In the genomic region with DNA sequence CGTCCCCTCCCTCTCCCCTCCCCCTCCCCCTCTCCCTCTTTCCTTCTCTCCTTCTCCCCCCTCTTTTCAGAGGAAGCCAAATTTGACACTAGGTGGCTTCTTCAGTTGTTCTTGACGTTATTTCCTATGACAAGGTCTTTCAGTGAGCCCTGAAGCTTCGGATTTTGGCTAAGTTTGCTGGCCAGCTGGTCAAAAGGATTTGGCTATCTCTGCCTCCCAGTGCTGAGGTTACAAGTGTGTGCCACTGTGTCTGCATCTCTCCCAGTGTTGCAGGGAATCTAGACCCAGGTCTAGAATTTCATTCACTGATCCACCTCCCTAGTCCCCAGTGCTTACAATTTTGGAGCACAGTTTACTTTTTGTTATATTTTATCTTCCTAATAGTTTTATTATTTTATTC, we compare ENCODE assay signal across 29 mouse cellular contexts.
DNase-seq lines count a peak whose midpoint lies in the region; ATAC-seq and TF ChIP-seq lines count a peak whose summit lies in the region.
"Had no signal": no experiment of that assay in that cellular context is flagged by ENCODE, and none has a peak within 500 bp of the region (broad histone marks: within the 10 kb centered on the region; RNA-seq: fewer than 3 reads in every experiment).

No protein-coding gene starts in this region.

- H3K4me2 ChIP-seq in hindbrain, postnatal 0 days (ENCODE audit: low read depth, low read length): no peak overlapping the region
- no peak overlapping the region for H3K4me2 ChIP-seq in hindbrain, embryonic 11.5 days (replicated peaks; ENCODE audit: low read depth, low read length)
- no peak overlapping the region for H3K4me2 ChIP-seq in midbrain, embryonic 14.5 days (ENCODE audit: low read length)
- H3K4me2 ChIP-seq: embryonic facial prominence, embryonic 13.5 days; forebrain, embryonic 12.5 days; heart, embryonic 12.5 days; heart, embryonic 15.5 days; hindbrain, embryonic 14.5 days had no signal

- no peak overlapping the region for H3K9ac ChIP-seq in hindbrain, postnatal 0 days (replicated peaks; ENCODE audit: low read length)
- no peak overlapping the region for H3K9ac ChIP-seq in hindbrain, embryonic 11.5 days (ENCODE audit: low read depth, low read length)
- no peak overlapping the region for H3K9ac ChIP-seq in midbrain, embryonic 14.5 days (replicated peaks; ENCODE audit: low read length)
- H3K9ac ChIP-seq: embryonic facial prominence, embryonic 13.5 days; forebrain, embryonic 12.5 days; forebrain, postnatal 0 days; heart, embryonic 12.5 days; heart, embryonic 15.5 days; hindbrain, embryonic 14.5 days had no signal

- H3K4me3 ChIP-seq in hindbrain, postnatal 0 days (ENCODE audit: low read length): no peak overlapping the region
- H3K4me3 ChIP-seq in hindbrain, embryonic 11.5 days (ENCODE audit: low read depth, low read length): no peak overlapping the region
- no peak overlapping the region for H3K4me3 ChIP-seq in midbrain, embryonic 14.5 days (replicated peaks; ENCODE audit: low read depth, low read length)
- H3K4me3 ChIP-seq in midbrain, embryonic 10.5 days: no peak overlapping the region
- H3K4me3 ChIP-seq: embryonic facial prominence, embryonic 10.5 days; embryonic facial prominence, embryonic 13.5 days; erythroblast, embryonic 14.5 days; forebrain, embryonic 12.5 days; gastrocnemius, adult 2 months; heart, embryonic 12.5 days; heart, embryonic 15.5 days; hindbrain, embryonic 10.5 days had no signal

- TF ChIP-seq CTCF in hindbrain, postnatal 0 days (IDR thresholded peaks at IDR 0.05; ENCODE audit: low read depth): no peak

- H3K9me3 ChIP-seq in hindbrain, postnatal 0 days (ENCODE audit: low read length): no peaks in the 10 kb centered on the region
- H3K9me3 ChIP-seq in hindbrain, embryonic 11.5 days (ENCODE audit: control insufficient read depth, low read length): no peaks in the 10 kb centered on the region
- no peaks in the 10 kb centered on the region for H3K9me3 ChIP-seq in midbrain, embryonic 14.5 days (ENCODE audit: control insufficient read depth, low read length)
- no peaks in the 10 kb centered on the region for H3K9me3 ChIP-seq in midbrain, embryonic 10.5 days (replicated peaks)
- H3K9me3 ChIP-seq: embryonic facial prominence, embryonic 10.5 days; embryonic facial prominence, embryonic 13.5 days; forebrain, embryonic 12.5 days; heart, embryonic 12.5 days; heart, embryonic 15.5 days; hindbrain, embryonic 10.5 days had no signal

- no peaks in the 10 kb centered on the region for H3K36me3 ChIP-seq in hindbrain, postnatal 0 days (ENCODE audit: insufficient read depth, low read length)
- H3K36me3 ChIP-seq in hindbrain, embryonic 11.5 days (ENCODE audit: control insufficient read depth, insufficient read depth, low read length): no peaks in the 10 kb centered on the region
- H3K36me3 ChIP-seq in midbrain, embryonic 14.5 days (ENCODE audit: control insufficient read depth, insufficient read depth, low read length): no peaks in the 10 kb centered on the region
- H3K36me3 ChIP-seq in midbrain, embryonic 10.5 days: no peaks in the 10 kb centered on the region
- H3K36me3 ChIP-seq: embryonic facial prominence, embryonic 10.5 days; embryonic facial prominence, embryonic 13.5 days; forebrain, embryonic 12.5 days; heart, embryonic 12.5 days; heart, embryonic 15.5 days; hindbrain, embryonic 10.5 days had no signal

- ATAC-seq in hindbrain, postnatal 0 days: no peak; the same call in 1 of the 2 replicates
- ATAC-seq in hindbrain, embryonic 11.5 days (ENCODE audit: low FRiP score): no peak
- ATAC-seq in midbrain, embryonic 14.5 days (ENCODE audit: low FRiP score, low TSS enrichment): no peak
- ATAC-seq: forebrain, postnatal 0 days; Patski had no signal

- 22% methylated on average over 2 of the region's 3 CpGs for WGBS in hindbrain, postnatal 0 days
- 18% methylated on average over 2 of the region's 3 CpGs for WGBS in hindbrain, embryonic 11.5 days
- WGBS in midbrain, embryonic 14.5 days: 20% methylated on average over 2 of the region's 3 CpGs
- 36% methylated on average over 2 of the region's 3 CpGs for WGBS in midbrain, embryonic 10.5 days

- H3K27ac ChIP-seq in hindbrain, postnatal 0 days: no peak overlapping the region
- H3K27ac ChIP-seq in hindbrain, embryonic 11.5 days (ENCODE audit: low read depth, low read length): no peak overlapping the region
- no peak overlapping the region for H3K27ac ChIP-seq in midbrain, embryonic 14.5 days (replicated peaks; ENCODE audit: low read depth, low read length)
- H3K27ac ChIP-seq in midbrain, embryonic 10.5 days (replicated peaks): no peak overlapping the region
- H3K27ac ChIP-seq: embryonic facial prominence, embryonic 10.5 days; embryonic facial prominence, embryonic 13.5 days; forebrain, embryonic 12.5 days; gastrocnemius, adult 2 months; heart, embryonic 15.5 days; hindbrain, embryonic 10.5 days; hindbrain, embryonic 14.5 days had no signal

- H3K27me3 ChIP-seq in hindbrain, postnatal 0 days (ENCODE audit: insufficient read depth, low read length): no peaks in the 10 kb centered on the region
- H3K27me3 ChIP-seq in hindbrain, embryonic 11.5 days (ENCODE audit: control insufficient read depth, insufficient read depth, low read length): no peaks in the 10 kb centered on the region
- no peaks in the 10 kb centered on the region for H3K27me3 ChIP-seq in midbrain, embryonic 14.5 days (ENCODE audit: control insufficient read depth, insufficient read depth, low read length)
- no peaks in the 10 kb centered on the region for H3K27me3 ChIP-seq in midbrain, embryonic 10.5 days (ENCODE audit: low read depth, poor library complexity, severe bottlenecking)
- H3K27me3 ChIP-seq: embryonic facial prominence, embryonic 13.5 days; forebrain, embryonic 12.5 days; heart, embryonic 12.5 days; heart, embryonic 15.5 days; Patski had no signal

- H3K4me1 ChIP-seq in hindbrain, postnatal 0 days (ENCODE audit: insufficient read depth, low read length): no peaks in the 10 kb centered on the region
- H3K4me1 ChIP-seq in hindbrain, embryonic 11.5 days (replicated peaks; ENCODE audit: control insufficient read depth, insufficient read depth, low read length): no peaks in the 10 kb centered on the region
- no peaks in the 10 kb centered on the region for H3K4me1 ChIP-seq in midbrain, embryonic 14.5 days (ENCODE audit: control insufficient read depth, insufficient read depth, low read length)
- 0 out of 2 replicates have a peak, but pooled peaks cover 2% of the 10 kb centered on the region for H3K4me1 ChIP-seq in midbrain, embryonic 10.5 days
- H3K4me1 ChIP-seq: embryonic facial prominence, embryonic 13.5 days; forebrain, embryonic 12.5 days had no signal

- DNase-seq in cerebellum, postnatal 10 days: peak; percentile 62 to 66
- DNase-seq in cerebellum, adult 9-11 months: no peak
- DNase-seq in hindbrain, postnatal 0 days (ENCODE audit: low spot score): peak; percentile 34
- no peak for DNase-seq in hindbrain, embryonic 11.5 days (ENCODE audit: low spot score)
- peak; percentile 26 for DNase-seq in midbrain, embryonic 14.5 days
- DNase-seq in midbrain, embryonic 10.5 days (ENCODE audit: low spot score): no peak
- peak; percentile 50 for DNase-seq in Muller cell, postnatal 12 days (ENCODE audit: inconsistent ontology term)
- DNase-seq in urinary bladder, postnatal 10 days (ENCODE audit: low spot score): no peak
- DNase-seq: adrenal gland, postnatal 10 days; adrenal gland, postnatal 36 days; cerebellum, adult 11 months; cerebellum, adult 2 months; cerebellum, postnatal 25 days; embryo, embryonic 11 days; forebrain, postnatal 0 days; gastrocnemius, adult 2 months; gastrocnemius, postnatal 25 days; heart, adult 18-20 months; heart, postnatal 10 days; heart, postnatal 36 days had no signal

Comparison
In these comparisons a context has a peak if more than half of its experiments do, and no peak if none do; other contexts are left out.
1. DNase-seq: peak in cerebellum, postnatal 10 days (2 of 2), hindbrain, postnatal 0 days (single experiment), midbrain, embryonic 14.5 days (single experiment) and Muller cell, postnatal 12 days (single experiment); none in cerebellum, adult 9-11 months (single experiment), hindbrain, embryonic 11.5 days (single experiment), midbrain, embryonic 10.5 days (single experiment) and urinary bladder, postnatal 10 days (single experiment).